ENCODE assay signal across 19 mouse cellular contexts in the genomic region with DNA sequence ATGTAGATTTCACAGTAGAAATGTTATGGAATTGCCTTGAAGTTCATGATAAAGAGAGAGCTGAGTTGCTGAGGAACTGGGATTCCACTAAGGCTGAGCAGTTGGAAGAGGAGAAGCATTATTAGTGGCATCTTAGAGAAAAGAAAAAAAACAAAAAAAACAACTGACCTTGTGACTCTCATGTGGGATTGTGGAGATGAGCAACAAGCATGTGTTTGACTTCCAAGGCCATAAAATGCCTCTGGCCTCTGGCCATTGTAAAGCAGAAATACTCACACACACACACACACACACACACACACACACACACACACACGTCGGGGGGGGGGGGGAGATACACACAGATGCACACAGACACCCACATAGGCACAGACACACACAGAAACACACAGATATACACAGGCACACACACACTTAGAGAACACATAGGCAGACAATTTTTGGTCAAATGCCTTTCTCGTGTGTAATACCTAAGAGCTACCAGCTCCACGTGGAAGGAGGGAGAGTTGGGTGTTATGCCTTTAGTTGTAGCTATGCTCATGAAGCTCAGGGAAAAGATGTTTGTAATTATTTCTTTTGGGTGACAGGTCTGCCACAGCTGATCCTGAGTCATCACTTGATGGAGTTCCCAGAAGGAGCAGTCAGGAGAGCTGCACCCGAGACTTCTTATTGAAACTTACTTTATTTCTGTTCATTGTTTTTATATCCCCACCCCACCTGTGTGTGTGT. TPM values are rescaled to one million over a fixed set of nuclear protein-coding genes. Genes with fewer than 3 reads are reported as not detected.
A peak's percentile ranks its signal among the peaks of the same experiment; 100 is the strongest.
DNase-seq lines count a peak whose midpoint lies in the region; ATAC-seq lines count a peak whose summit lies in the region.
"Had no signal": no experiment of that assay in that cellular context is flagged by ENCODE, and none has a peak within 500 bp of the region (broad histone marks: within the 10 kb centered on the region; RNA-seq: fewer than 3 reads in every experiment).

No protein-coding gene starts in this region.

- no peaks in the 10 kb centered on the region for H3K9me3 ChIP-seq in midbrain, embryonic 13.5 days
- H3K9me3 ChIP-seq in kidney, embryonic 16.5 days (ENCODE audit: low read length) = no peaks in the 10 kb centered on the region
- H3K9me3 ChIP-seq: forebrain, embryonic 12.5 days; G1E; heart, embryonic 10.5 days; hindbrain, embryonic 10.5 days had no signal

- WGBS in macrophage (ENCODE audit: missing documents) = 80% methylated on average over 3 of the region's 5 CpGs
- WGBS in midbrain, embryonic 13.5 days = 89% methylated on average over 3 of the region's 5 CpGs
- WGBS in kidney, embryonic 16.5 days = 73% methylated on average over 4 of the region's 5 CpGs

- H3K4me1 ChIP-seq in midbrain, embryonic 13.5 days (replicated peaks) = no peaks in the 10 kb centered on the region
- no peaks in the 10 kb centered on the region for H3K4me1 ChIP-seq in kidney, embryonic 16.5 days (ENCODE audit: insufficient read depth, low read length)
- H3K4me1 ChIP-seq: forebrain, embryonic 12.5 days had no signal

- peak overlapping the region; percentile 66 for H3K27ac ChIP-seq in macrophage
- H3K27ac ChIP-seq in midbrain, embryonic 13.5 days = no peak overlapping the region
- H3K27ac ChIP-seq in kidney, embryonic 16.5 days (ENCODE audit: low read length) = no peak overlapping the region
- H3K27ac ChIP-seq: forebrain, embryonic 12.5 days; heart, embryonic 10.5 days; hindbrain, embryonic 10.5 days; hindbrain, postnatal 0 days had no signal

- H3K27me3 ChIP-seq in midbrain, embryonic 13.5 days = no peaks in the 10 kb centered on the region
- no peaks in the 10 kb centered on the region for H3K27me3 ChIP-seq in kidney, embryonic 16.5 days (ENCODE audit: insufficient read depth, low read length)
- H3K27me3 ChIP-seq: forebrain, embryonic 12.5 days had no signal

- ATAC-seq in midbrain, embryonic 13.5 days = no peak
- no peak for ATAC-seq in kidney, embryonic 16.5 days (ENCODE audit: low FRiP score, low TSS enrichment)
- ATAC-seq: hindbrain, postnatal 0 days had no signal

- H3K36me3 ChIP-seq in macrophage (ENCODE audit: inconsistent target) = no peaks in the 10 kb centered on the region
- H3K36me3 ChIP-seq in midbrain, embryonic 13.5 days = no peaks in the 10 kb centered on the region
- no peaks in the 10 kb centered on the region for H3K36me3 ChIP-seq in kidney, embryonic 16.5 days (ENCODE audit: insufficient read depth, low read length)
- H3K36me3 ChIP-seq: forebrain, embryonic 12.5 days; G1E; heart, embryonic 10.5 days; hindbrain, embryonic 10.5 days had no signal

- no peak overlapping the region for H3K4me2 ChIP-seq in midbrain, embryonic 13.5 days (replicated peaks)
- H3K4me2 ChIP-seq in kidney, embryonic 16.5 days (replicated peaks; ENCODE audit: low read depth, low read length) = no peak overlapping the region
- H3K4me2 ChIP-seq: forebrain, embryonic 12.5 days; liver, embryonic 11.5 days had no signal

- peak; percentile 26 to 68 for DNase-seq in adrenal gland, adult (ENCODE audit: inconsistent age in 2 of 2, low spot score in 1 of 2)
- no peak for DNase-seq in adrenal gland, postnatal 4 days (ENCODE audit: low spot score in 2 of 2)
- DNase-seq in MN1 (ENCODE audit: low spot score) = peak; percentile 11
- DNase-seq in adrenal gland, postnatal 14 days = peak; percentile 9
- no peak for DNase-seq in cerebellum, postnatal 36 days
- DNase-seq: embryo, embryonic 11 days; kidney, adult 8-10 months; lung, adult 2 months; retina, postnatal 1 day; thymus, postnatal 36 days had no signal

- no peak overlapping the region for H3K4me3 ChIP-seq in macrophage (ENCODE audit: inconsistent target)
- no peak overlapping the region for H3K4me3 ChIP-seq in midbrain, embryonic 13.5 days (replicated peaks)
- H3K4me3 ChIP-seq in kidney, embryonic 16.5 days (ENCODE audit: low read length) = no peak overlapping the region
- H3K4me3 ChIP-seq: forebrain, embryonic 12.5 days; heart, embryonic 10.5 days; hindbrain, embryonic 10.5 days had no signal

- no peak overlapping the region for H3K9ac ChIP-seq in midbrain, embryonic 13.5 days (replicated peaks)
- no peak overlapping the region for H3K9ac ChIP-seq in kidney, embryonic 16.5 days (replicated peaks; ENCODE audit: low read length)
- H3K9ac ChIP-seq: forebrain, embryonic 12.5 days had no signal

- H3K79me2 ChIP-seq in macrophage (ENCODE audit: inconsistent target) = no peaks in the 10 kb centered on the region

RNA-seq across cellular contexts. Expression of a gene that starts 52.4 kb away (rescaled TPM):
- 10 to 100 TPM; 41.6 to 45.2 TPM for total RNA-seq in adrenal gland, postnatal 4 days (2021)
- total RNA-seq in adrenal gland, postnatal 14 days (2021) = 40.4 and 46.4 TPM in 2 replicates
- 10 to 100 TPM; 15.4 to 59.8 (median 31.5) TPM for total RNA-seq in macrophage (2018; cell fraction: chromatin; rRNA removed)
- 10 to 100 TPM; 31.8 to 69.1 (median 47.1) TPM for total RNA-seq in macrophage (2018; cell fraction: cytosol; rRNA removed)
- total RNA-seq in macrophage (2018; cell fraction: nucleus; rRNA removed) = 10 to 100 TPM; 21.0 to 56.1 (median 43.6) TPM
- polyA plus RNA-seq in macrophage (2018) = 35.2 to 45.2 TPM (median 38.8 TPM) in 3 replicates
- polyA plus RNA-seq in midbrain, embryonic 13.5 days (2015; fragmentation: Nextera tagmentation; extraction: Ambion mirVana) = 25.3 and 28.8 TPM in 2 replicates
- polyA plus RNA-seq in kidney, embryonic 16.5 days (2015; fragmentation: Nextera tagmentation; extraction: Ambion mirVana) = 56.1 and 59.6 TPM in 2 replicates

Comparison
In these comparisons a context has a peak if more than half of its experiments do, and no peak if none do; other contexts are left out.
1. DNase-seq: peak in adrenal gland, adult (2 of 2), MN1 (single experiment) and adrenal gland, postnatal 14 days (single experiment); none in adrenal gland, postnatal 4 days (0 of 2) and cerebellum, postnatal 36 days (0 of 2).